Mouse (Mus musculus) T-helper 17 cell (primary cell): ENCODE data around the gene Krt8.

Experiments
- in situ Hi-C, 2 experiments: fragments of 300-600 bp; cut with MboI, MseI; formaldehyde crosslinking; loops; 1 replicate in 1 of 2; 2 replicates in 1 of 2; pipeline ENCODE4 v1.15.1; 2025; ENCODE audit warnings: high pct_unique_total_duplicates in 2 of 2

The Krt8 gene

DNA sequence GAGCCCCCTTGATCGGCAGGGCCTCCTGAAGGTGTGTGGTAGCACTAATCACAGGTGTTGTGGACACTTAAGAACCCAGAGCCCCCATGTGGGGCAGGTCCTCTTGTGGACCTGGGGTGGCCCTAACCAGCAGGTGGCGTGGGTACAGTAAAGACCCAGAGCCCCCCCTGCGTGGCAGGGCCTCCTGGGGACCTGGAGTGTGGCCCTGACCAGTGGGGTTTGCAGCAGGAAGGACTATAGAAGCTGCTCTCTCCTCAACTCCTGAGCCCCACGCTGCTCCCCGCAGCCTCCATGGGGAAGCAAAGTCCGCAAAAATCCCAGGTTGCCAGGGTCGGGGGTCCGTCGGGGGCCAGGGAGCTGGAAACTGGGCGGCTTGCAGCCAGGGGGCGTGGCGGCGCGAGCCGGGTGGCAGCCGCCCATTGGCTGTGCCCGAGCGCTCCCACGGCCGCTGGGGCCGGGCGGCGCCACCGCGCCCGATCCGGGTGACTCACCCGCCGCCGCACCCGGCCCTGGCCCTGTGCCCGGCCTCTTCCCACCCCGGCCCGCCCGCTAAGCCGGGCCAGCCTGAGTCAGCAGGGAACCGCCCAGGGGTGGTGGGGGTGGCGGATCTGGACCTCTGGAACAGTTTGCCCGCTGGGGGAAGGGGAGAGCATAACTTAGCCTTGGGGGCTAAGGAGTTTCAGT lies 27.1 kb downstream of the Krt8 start:
- in situ Hi-C loops: loop anchor here in 1 of 2 experiments (5.0 kb wide), 2 partner anchors 205 to 650 kb away; no protein-coding TSS in a partner anchor

DNA sequence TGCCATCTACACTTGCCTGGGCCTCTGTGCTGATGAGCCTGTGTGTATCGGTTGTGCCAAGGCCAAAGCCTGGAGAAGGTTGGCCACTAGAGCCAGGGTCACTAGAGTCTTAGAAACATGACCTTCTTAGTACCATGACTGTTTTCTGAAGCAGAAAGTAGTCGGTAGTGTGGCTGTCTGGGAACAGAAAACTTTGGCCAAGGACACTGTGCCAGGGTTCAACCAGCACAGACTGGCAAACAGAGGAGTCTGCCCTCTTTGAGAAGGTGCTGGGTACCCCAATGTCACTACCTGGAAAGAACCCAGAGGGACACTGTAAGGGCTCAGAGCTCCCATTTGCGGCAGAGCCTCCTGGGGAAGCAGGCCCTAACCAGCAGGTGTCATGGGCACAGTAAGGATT lies 27.6 kb downstream of the Krt8 start:
- in situ Hi-C loops: loop anchor here in 1 of 2 experiments (5.0 kb wide), 2 partner anchors 204 to 649 kb away; no protein-coding TSS in a partner anchor

DNA sequence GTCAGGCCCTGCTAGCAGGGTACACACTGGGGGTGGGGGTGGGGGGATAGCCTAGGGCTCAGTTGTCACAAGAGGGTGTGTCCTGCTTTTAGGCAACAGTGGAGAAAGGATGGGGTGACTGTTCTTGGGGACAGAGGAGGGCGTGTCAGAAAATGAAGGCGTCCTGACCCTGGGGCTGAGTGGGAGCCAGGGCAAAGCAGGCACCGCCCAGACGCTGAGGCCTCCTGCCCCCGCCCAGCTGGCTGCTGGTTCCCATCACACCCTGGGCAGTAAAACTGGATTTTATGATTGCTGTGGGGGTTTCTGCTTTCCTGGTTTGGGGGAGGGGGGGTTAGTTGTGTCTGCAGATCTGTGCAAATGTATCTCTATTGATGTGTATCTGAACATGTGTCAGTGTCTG lies 28.3 kb downstream of the Krt8 start:
- in situ Hi-C loops: loop anchor here in 1 of 2 experiments (5.0 kb wide), 2 partner anchors 204 to 649 kb away; no protein-coding TSS in a partner anchor

GRCm38 (mm10) chr15:101974083-101974845 lies 30.0 kb downstream of the Krt8 start:
- in situ Hi-C loops: loop anchor here in 1 of 2 experiments (25.0 kb wide), 2 partner anchors 212 to 437 kb away; partner anchors contain the start of gene Krt84

DNA sequence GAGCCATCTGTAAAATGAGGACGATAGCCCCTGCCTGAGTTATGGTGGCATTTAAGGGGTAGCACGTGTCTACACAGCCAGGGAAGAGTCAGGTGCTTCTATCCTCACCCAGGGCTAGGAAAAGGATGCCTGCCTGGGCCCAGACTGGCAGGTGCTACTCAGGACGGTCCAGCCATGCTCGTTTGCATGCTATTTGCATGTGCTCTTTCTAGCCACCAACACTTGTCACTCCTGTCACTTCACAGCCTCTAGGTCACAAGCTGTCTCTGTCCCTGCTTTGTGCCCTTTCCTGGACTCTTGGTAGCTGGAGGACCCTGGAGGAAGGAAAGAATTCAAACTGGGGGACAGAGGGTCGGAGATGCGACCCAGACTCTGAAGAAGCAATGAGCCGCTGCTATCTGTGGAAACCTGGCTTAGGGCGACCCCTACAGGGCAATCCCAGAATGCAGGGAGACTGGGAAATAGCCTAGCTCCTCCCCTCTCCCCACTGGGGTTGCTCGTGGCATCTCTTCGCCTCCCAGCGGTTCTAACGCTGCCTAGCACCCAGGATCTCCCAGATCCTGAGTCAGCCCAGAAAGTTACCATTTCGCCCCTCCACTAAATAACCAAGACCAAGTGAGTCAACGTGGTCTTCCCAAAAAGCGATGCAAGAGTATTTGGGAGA lies 30.7 kb downstream of the Krt8 start:
- in situ Hi-C loops: loop anchor here in 1 of 2 experiments (25.0 kb wide), 2 partner anchors 211 to 436 kb away; partner anchors contain the start of gene Krt84

DNA sequence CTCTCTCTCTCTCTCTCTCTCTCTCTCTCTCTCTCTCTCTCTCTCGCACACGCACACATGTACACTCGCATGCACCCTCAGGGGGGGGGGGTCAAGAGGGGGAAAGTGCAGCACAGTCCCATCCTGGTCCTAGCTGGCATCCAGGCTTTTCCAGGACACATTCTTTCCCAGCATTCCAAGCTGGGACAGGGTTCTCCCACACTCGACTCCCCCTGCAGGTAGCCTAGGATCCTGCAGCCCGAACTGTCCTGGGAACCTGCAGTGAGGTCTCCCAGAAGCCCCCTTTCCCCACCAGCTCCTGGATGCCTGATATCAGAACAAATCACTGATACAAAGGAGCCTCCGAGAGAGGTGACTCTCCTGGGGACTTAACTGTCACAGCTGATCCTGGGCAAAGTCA lies 33.7 kb downstream of the Krt8 start:
- in situ Hi-C loops: loop anchor here in 1 of 2 experiments (25.0 kb wide), 2 partner anchors 208 to 433 kb away; partner anchors contain the start of gene Krt84

GRCm38 (mm10) chr15:101966808-101967207 lies 37.5 kb downstream of the Krt8 start:
- in situ Hi-C loops: loop anchor here in 1 of 2 experiments (25.0 kb wide), 2 partner anchors 205 to 430 kb away; partner anchors contain the start of gene Krt84

GRCm38 (mm10) chr15:101958891-101959290 lies 45.4 kb downstream of the Krt8 start:
- in situ Hi-C loops: loop anchor here in 1 of 2 experiments (25.0 kb wide), 2 partner anchors 197 to 422 kb away; partner anchors contain the start of gene Krt84

GRCm38 (mm10) chr15:101954187-101954586 lies 50.1 kb downstream of the Krt8 start, which contains the start of gene Krt78:
Gene Krt78, minus strand, starts transcription at chr15:101954287.
- in situ Hi-C loops: loop anchor here in 1 of 2 experiments (25.0 kb wide), 2 partner anchors 192 to 417 kb away; partner anchors contain the start of gene Krt84

GRCm38 (mm10) chr15:101952733-101953474 lies 51.4 kb downstream of the Krt8 start:
- in situ Hi-C loops: loop anchor here in 1 of 2 experiments (25.0 kb wide), 2 partner anchors 191 to 416 kb away; partner anchors contain the start of gene Krt84
